Mouse (Mus musculus) thymus, adult 2 months (tissue): ENCODE results near the gene Myh11. TPM values are rescaled to one million over a fixed set of nuclear protein-coding genes. Genes with fewer than 3 reads are reported as not detected.
"Not testable (repeated sequence)": the region's sequence is repeated elsewhere in the genome, so short reads cannot be mapped to it uniquely, and the experiment has no call there.

Source experiments
- DNase-seq: peaks from one replicate; pipeline ENCODE4 v3.0.0; 2021
- H3K27ac ChIP-seq: fragments of 200-500 bp; 2 replicates; pipeline ENCODE4 v1.5.1; 2012; ENCODE audit warnings: low read length, control low read depth; ENCODE audit not compliant: control insufficient read depth, insufficient read depth
- H3K27me3 ChIP-seq: fragments of 200-500 bp; 2 replicates; pipeline ENCODE4 v1.6.1; 2012; ENCODE audit warnings: mild to moderate bottlenecking, low read length, moderate library complexity, mixed read lengths; ENCODE audit not compliant: control insufficient read depth, insufficient read depth
- H3K36me3 ChIP-seq: fragments of 200-500 bp; 2 replicates; pipeline ENCODE4 v1.6.1; 2012; ENCODE audit warnings: mild to moderate bottlenecking, low read length, moderate library complexity; ENCODE audit not compliant: control insufficient read depth, insufficient read depth
- H3K4me1 ChIP-seq: fragments of 200-500 bp; replicated peaks from 2 replicates; pipeline ENCODE4 v1.6.1; 2012; ENCODE audit warnings: low read length; ENCODE audit not compliant: control insufficient read depth, insufficient read depth
- H3K4me3 ChIP-seq: fragments of 200-500 bp; 2 replicates; pipeline ENCODE4 v1.5.1; 2012; ENCODE audit warnings: mild to moderate bottlenecking, low read length, control low read depth, moderate library complexity; ENCODE audit not compliant: control insufficient read depth, insufficient read depth
- CTCF ChIP-seq: fragments of 200-500 bp; IDR thresholded peaks from 2 replicates; pipeline ENCODE4 v1.5.1; 2012; ENCODE audit warnings: mild to moderate bottlenecking, control low read depth, low read length, moderate library complexity, borderline replicate concordance; ENCODE audit not compliant: control insufficient read depth, poor library complexity, insufficient read depth; ENCODE audit errors: extremely low read depth
- POLR2A ChIP-seq: fragments of 200-500 bp; IDR thresholded peaks from 2 replicates; pipeline ENCODE4 v1.6.1; 2012; ENCODE audit warnings: mild to moderate bottlenecking, low read length, control low read depth, moderate library complexity; ENCODE audit not compliant: control insufficient read depth, poor library complexity, insufficient read depth; ENCODE audit errors: extremely low read depth
- WGBS: fragments of 180-500 bp; shearing (Covaris S2); methylation state at CpG from one replicate; pipeline ENCODE4 v1.1.7; 2018; 5-methylcytosine and 5-hydroxymethylcytosine counted together
- polyA plus RNA-seq: library from polyadenylated mRNA; depleted of rRNA; stranded (reverse); fragments of >200 nt; gene quantifications from 2 replicates; pipeline ENCODE4 v1.2.3, GENCODE M21; 2012; rRNA removed

Gene Myh11
- polyA plus RNA-seq, 1 experiment: 5.2 TPM

DNA sequence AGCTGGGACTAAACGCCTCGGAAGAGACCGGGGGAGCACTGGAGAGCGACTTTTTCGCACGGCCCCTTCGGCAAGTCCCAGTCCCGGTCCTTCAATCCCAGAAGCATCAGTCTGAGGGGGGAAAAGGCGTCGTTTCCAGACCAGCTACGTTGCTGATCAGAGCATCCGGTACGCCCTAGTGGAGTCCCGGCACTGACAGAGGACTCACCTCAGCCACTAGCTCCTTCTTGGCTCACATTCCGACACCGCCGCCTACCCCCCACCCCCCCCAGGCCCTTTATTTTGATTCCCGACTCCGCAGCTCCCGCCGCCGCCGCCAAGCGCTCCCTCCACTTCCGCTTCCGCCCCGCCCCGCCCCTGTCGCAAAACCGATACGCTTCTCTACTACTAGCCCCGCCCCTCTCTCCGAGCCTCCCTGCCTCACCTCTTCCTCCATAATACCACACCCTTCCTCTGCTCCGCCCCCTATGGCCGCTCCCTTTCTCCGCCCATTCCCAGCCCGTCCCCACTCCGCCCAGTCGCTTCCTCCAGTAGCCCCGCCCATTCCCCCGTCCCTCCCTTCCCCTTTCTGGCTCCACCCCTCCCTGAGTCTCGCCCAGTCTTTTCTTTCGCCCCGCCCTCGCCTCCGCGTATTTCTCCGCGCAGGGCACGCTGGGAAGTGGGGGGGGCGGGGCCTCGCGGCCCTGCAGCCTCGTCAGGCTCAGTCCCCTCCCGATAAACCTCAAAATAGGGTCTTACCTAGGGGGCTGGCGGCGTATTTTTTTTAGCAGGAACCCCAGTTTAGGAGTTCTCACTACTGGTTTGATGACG, 132.0 kb downstream of the Myh11 start:
- under 1% methylated on average over 58 of the region's 58 CpGs for WGBS
- Histone ChIP-seq H3K4me1 (peaks cover 3% of the 10 kb centered on the region; the same call in 1 of the 2 replicates), H3K36me3 (no peaks in the 10 kb centered on the region), H3K27me3 (no peaks in the 10 kb centered on the region), H3K4me3 (peak overlapping the region; percentile 89), H3K27ac (peak overlapping the region; percentile 89)
- TF ChIP-seq CTCF: 0 out of 2 replicates have a peak, but pooled peaks have one; percentile 38
- peak; percentile 98 for TF ChIP-seq POLR2A
- DNase-seq: peak; percentile 100

DNA sequence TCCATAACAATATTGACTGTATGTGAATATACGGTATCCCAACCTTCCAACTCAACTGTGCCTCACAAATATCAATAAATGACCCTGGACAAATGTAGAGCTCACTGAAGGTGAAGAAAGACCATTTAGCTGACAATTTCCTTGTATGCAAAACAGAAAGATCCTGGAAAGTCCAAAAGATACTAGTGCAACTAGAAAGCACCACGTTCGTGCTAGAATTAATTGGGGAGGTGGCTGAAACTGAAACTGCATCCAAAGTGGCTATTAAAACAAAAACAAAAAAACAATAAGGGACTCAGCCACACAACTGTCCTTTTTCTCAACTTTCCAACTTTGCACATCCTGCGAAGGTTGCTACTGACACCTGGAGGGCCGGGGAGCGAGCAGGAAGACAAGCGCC, 132.6 kb downstream of the Myh11 start:
- WGBS: 10% methylated on average over 7 of the region's 7 CpGs
- Histone ChIP-seq H3K27me3 (no peaks in the 10 kb centered on the region), H3K4me1 (peaks cover 3% of the 10 kb centered on the region; the same call in 1 of the 2 replicates), H3K27ac (peak overlapping the region; percentile 49; the same call in 1 of the 2 replicates), H3K4me3 (peak overlapping the region; percentile 89), H3K36me3 (no peaks in the 10 kb centered on the region)
- TF ChIP-seq CTCF: no peak
- no peak for TF ChIP-seq POLR2A
- DNase-seq: no peak

- Histone ChIP-seq H3K36me3 (peaks cover 16% of the 10 kb centered on the region), H3K4me3 (no peak overlapping the region), H3K27ac (no peak overlapping the region), H3K4me1 (no peaks in the 10 kb centered on the region; the same call in 1 of the 2 replicates), H3K27me3 (no peaks in the 10 kb centered on the region)
- DNase-seq: no peak
- TF ChIP-seq POLR2A: no peak
- TF ChIP-seq CTCF: no peak
- 97% methylated on average over 6 of the region's 6 CpGs for WGBS
These were observed 134.9 kb downstream of the Myh11 start for GRCm38 (mm10) chr16:14156312-14156711.

GRCm38 (mm10) chr16:14155638-14156037, 135.5 kb downstream of the Myh11 start:
- not testable (repeated sequence) for DNase-seq, H3K27ac ChIP-seq, H3K4me1 ChIP-seq, H3K27me3 ChIP-seq, H3K4me3 ChIP-seq
- 90% methylated on average over 1 of the region's 2 CpGs for WGBS
- H3K36me3 ChIP-seq: peaks cover 20% of the 10 kb centered on the region

GRCm38 (mm10) chr16:14151718-14152117, 139.5 kb downstream of the Myh11 start:
- no peak for DNase-seq
- 96% methylated on average over 4 of the region's 4 CpGs for WGBS
- TF ChIP-seq CTCF (no peak), POLR2A (no peak)
- no peaks in the 10 kb centered on the region for H3K4me1 ChIP-seq
- H3K27me3 ChIP-seq: no peaks in the 10 kb centered on the region
- H3K36me3 ChIP-seq: peaks cover 35% of the 10 kb centered on the region
- no peak overlapping the region for H3K27ac ChIP-seq
- no peak overlapping the region for H3K4me3 ChIP-seq

DNA sequence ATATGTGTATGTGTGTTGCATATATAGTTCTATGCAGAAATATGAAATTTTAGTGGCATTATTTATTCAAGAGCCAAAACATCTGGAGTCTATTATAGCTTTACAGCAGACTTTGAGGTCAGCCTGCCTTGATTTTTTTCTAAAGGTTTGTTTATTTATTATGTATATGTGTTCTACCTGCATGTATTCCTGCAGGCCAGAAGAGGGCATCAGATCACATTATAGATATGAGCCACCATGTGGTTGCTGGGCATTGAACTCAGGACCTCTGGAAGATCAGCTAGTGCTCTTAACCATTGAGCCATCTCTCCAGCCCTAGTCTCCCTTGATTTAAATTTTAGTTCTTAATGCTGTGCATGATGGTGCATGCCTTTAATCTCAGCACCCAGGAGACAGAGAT, 143.5 kb downstream of the Myh11 start:
- peaks cover 68% of the 10 kb centered on the region for H3K36me3 ChIP-seq
- no peaks in the 10 kb centered on the region for H3K27me3 ChIP-seq
- DNase-seq: no peak
- no peak overlapping the region for H3K27ac ChIP-seq
- TF ChIP-seq CTCF (no peak), POLR2A (no peak)
- no peak overlapping the region for H3K4me3 ChIP-seq
- H3K4me1 ChIP-seq: no peaks in the 10 kb centered on the region

Other genes starting within 250 kb of the Myh11 start
- gene Nde1, start 128.1 kb downstream of the Myh11 start, polyA plus RNA-seq: 108 and 128 TPM in 2 replicates
- 30.1 and 31.7 TPM in 2 replicates for gene Marf1, start 128.0 kb downstream of the Myh11 start, polyA plus RNA-seq
- gene Fopnl, start 26.0 kb upstream of the Myh11 start, polyA plus RNA-seq: 48.0 and 56.1 TPM in 2 replicates
- gene Abcc1, start 70.2 kb upstream of the Myh11 start, polyA plus RNA-seq: 26.6 and 29.7 TPM in 2 replicates